Mouse (Mus musculus) erythroid progenitor cell, adult 5-6 weeks (primary cell): ENCODE data around the gene Nav1. TPM values are rescaled to one million over a fixed set of nuclear protein-coding genes. Genes with fewer than 3 reads are reported as not detected.

Experiments
- ATAC-seq: replicated peaks from 2 replicates; pipeline ENCODE4 v1.8.0; 2016; ENCODE audit warnings: moderate number of reproducible peaks, mild to moderate bottlenecking, moderate TSS enrichment, inconsistent platforms; ENCODE audit not compliant: poor library complexity, low FRiP score, severe bottlenecking
- total RNA-seq, 2 experiments: library from RNA; stranded (forward) in 1 of 2; stranded (reverse) in 1 of 2; fragments of 150-400 nt in 1 of 2; fragments of 186-747, 209-891 nt in 1 of 2; gene quantifications; 2 replicates each; pipeline versions ENCODE4 v1.2.3 to v1.2.4; 2015 to 2017; ENCODE audit warnings: low replicate concordance in 2 of 2

Nav1 gene
- total RNA-seq, 2 experiments from 2014 or later: 1.1 to 11.7 TPM

DNA sequence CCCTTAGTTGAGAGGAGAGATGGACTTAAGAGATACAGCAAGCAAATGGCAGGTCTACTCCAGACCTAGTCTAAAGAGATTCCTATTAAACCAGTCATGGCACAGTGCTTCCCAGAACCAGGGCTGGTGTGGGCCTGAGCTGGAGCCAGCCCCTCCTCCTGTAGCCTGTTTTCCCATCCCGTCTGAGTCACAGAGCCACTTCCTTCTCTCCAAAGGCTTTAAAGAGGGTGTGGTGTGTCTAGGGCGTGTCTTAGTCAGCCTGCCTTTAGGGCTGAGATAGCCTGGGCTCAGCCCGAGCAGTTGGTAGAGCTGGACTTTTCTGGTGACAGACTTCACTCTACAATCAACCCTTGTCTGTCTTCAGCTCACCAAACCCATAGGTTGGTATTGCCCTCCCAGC lies 140.2 kb downstream of the Nav1 start:
- ATAC-seq: no peak

DNA sequence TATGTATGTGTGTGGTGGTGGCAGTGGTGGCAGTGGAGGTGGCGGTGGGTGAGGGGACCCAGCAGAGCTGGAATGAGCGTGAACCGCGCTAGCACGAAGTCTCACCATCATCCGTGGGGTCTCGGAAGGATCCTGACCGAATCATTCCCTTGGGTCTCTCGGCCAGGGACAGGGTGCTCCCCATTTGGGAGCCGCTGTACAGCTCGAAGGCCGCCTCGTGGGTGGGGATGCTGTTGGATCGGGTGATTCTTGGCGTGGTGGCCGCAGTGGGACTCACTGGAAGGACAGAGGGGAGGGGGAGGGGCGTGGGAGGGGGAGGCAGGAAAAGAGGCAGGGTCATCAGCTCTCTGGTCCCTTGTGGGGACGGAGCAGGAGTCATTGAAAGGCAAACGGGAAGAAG lies 141.4 kb downstream of the Nav1 start:
- no peak for ATAC-seq

DNA sequence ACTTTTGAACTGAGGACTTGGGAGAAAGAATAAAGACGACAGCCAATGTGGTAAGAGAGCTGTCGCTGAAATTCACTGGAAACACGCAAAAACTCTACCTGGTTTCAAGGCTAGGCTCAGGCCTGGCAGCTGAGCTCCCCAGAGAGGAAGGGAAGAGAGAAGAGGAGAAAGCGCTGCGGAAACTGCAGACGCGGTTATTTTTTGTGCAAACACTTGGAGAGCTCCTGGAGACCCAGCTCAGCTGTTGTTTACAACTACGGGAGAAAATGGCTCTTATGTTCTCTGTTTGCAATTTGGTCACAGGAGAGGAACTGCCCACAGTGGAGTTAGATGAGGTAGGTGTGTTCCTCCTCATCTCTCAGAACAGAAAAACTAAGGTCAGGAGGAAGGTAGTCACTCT lies 144.4 kb downstream of the Nav1 start:
- no peak for ATAC-seq

- ATAC-seq: no peak
Measured at GRCm38 (mm10) chr1:135462304-135462703, 144.8 kb downstream of the Nav1 start.

GRCm38 (mm10) chr1:135461097-135461730 lies 145.9 kb downstream of the Nav1 start:
- no peak for ATAC-seq

GRCm38 (mm10) chr1:135460521-135460920 lies 146.6 kb downstream of the Nav1 start:
- ATAC-seq: no peak

GRCm38 (mm10) chr1:135457860-135458259 lies 149.2 kb downstream of the Nav1 start:
- ATAC-seq: no peak

DNA sequence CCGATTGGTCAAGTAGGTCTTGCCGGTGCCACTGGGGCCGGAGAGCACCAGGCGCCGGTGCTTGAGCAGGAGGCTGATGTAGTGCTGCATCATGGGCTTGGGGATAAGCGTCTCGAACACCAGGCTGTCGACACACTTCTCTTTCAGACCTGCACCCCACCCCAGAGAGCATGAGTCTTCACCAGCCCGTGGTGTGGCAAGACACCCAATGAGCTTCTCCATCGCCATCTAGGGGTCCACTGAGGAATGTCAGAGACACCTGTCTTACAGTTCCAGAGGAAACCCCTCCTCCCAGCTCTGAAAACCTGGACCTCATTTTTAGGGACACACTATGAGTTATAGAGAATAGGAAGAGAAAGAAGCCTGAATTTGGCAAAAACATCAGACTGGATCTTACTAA lies 154.8 kb downstream of the Nav1 start:
- no peak for ATAC-seq

GRCm38 (mm10) chr1:135451419-135451818 lies 155.7 kb downstream of the Nav1 start:
- ATAC-seq: no peak

DNA sequence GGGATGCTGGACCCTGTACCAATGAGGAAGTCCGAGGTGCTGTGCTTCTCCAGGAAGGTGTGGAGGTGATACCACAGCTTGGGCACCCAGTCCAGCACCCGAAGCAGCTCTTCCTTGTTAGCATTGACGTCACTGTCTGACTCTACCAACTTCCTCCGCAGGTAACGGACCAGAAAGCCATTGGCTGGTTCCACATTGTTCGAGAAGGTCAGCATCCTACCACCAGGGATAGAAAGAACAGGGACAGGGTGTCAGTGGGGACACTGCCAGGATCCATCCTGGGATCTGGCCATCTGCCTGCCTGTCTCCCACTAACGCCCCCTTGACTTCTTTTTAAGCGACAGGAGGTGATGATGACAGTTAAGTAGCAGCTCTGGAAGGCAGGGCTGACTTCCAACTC lies 157.2 kb downstream of the Nav1 start:
- 0 out of 2 replicates have a peak, but pooled peaks have one; percentile 14 for ATAC-seq

GRCm38 (mm10) chr1:135448940-135449339 lies 158.2 kb downstream of the Nav1 start:
- ATAC-seq: no peak

DNA sequence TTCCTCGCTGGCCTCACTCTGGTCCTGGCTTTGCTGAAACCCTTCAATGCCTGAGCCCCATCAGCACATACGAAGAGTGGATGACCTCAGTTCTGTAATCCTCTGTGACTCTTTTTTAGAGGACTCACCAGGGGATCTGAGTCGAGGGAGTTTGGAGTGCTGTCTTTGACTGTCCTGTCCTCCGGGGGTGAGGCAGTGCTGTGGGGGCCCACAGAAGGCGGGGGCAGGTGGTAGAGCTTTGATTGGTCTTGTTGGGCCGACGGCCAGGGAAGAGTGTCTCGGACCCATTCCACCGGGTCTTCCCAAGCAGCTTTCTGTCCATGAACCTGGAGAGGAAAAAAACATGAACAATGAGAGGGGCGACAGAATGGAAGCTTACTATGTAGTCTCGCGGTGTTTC lies 163.6 kb downstream of the Nav1 start:
- no peak for ATAC-seq

DNA sequence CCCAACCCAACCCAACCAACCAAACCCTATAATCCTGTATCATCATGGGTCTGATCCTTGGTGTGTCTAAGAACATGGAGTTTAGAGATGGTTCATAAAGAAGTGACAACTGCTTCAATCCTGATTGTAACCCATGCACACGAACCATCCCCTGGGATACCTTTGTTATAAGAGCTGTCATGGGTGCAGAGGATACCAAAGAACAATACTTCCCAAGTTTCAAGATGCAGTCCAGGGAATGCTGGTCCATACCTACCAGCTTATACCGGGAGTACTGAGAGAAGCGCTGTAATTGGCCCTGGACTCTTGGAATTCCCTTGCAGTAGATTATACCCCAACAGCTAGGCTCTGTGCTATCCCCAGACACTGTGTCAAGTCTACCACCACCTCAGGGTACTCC lies 165.2 kb downstream of the Nav1 start:
- ATAC-seq: no peak

- no peak for ATAC-seq
Measured at GRCm38 (mm10) chr1:135440986-135441385, 166.1 kb downstream of the Nav1 start.

GRCm38 (mm10) chr1:135438801-135439200 lies 168.3 kb downstream of the Nav1 start:
- no peak for ATAC-seq

GRCm38 (mm10) chr1:135435823-135436222 lies 171.3 kb downstream of the Nav1 start:
- ATAC-seq: no peak

- ATAC-seq: peak; percentile 55
Measured at GRCm38 (mm10) chr1:135430669-135431017, 176.5 kb downstream of the Nav1 start.

GRCm38 (mm10) chr1:135429901-135430668 lies 177.0 kb downstream of the Nav1 start, which contains the start of gene Ipo9:
Gene Ipo9 (minus strand): TSS chr1:135430499.
- ATAC-seq: peak; percentile 94

- ATAC-seq: no peak
Measured at GRCm38 (mm10) chr1:135427390-135427789, 179.7 kb downstream of the Nav1 start.

DNA sequence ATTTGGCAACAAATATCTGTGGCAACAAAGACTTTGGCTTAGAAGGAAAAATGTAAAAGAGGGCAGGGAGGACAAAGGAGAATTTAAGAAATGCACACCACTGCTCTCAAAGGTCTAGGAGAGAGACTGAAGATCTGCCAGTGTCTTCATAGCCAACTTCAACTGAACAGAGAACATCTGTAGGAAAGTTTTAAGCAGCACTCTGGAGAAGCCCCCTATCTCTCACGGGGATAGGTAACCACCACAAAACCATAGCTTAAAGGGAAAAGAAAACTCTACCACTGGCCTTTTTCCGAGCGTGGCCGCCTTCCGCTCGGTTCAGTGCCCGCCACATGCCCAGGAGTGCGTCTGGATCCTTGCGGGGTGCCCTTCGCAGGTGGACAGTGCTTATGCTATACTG lies 180.4 kb downstream of the Nav1 start:
- no peak for ATAC-seq

DNA sequence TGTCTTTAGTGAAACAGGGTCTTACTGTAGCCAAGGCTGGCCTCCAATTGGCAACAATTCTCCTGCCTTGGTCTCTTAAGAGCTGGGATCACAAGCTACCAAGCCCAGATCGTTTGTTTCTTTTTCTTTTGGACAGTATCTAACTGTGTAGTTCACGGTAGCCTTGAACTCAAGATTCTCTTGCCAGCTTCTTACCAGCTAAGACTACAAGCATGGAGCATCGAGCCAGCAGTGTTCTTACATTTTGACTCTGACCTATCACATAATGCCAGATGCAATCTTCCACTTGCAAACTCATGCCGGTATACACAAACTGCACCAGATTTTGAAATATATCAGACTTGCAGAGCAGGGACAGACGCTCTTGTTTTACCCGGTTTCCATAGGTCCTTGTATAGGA lies 184.3 kb downstream of the Nav1 start:
- ATAC-seq: no peak

- no peak for ATAC-seq
Measured at GRCm38 (mm10) chr1:135413996-135414395, 193.1 kb downstream of the Nav1 start.
